Mouse (Mus musculus): ENCODE measurements around the gene Hc. TPM values are rescaled to one million over a fixed set of nuclear protein-coding genes. Genes with fewer than 3 reads are reported as not detected.

Gene Hc
- 106 and 168 TPM in 2 replicates for polyA plus RNA-seq (2012; rRNA removed)

- DNase-seq, result no peak
- peak within 1 kb of the TSS; percentile 53 for H3K4me3 ChIP-seq (replicated peaks; ENCODE audit: extremely low read depth, low read depth, low read length)
- TF ChIP-seq CTCF (IDR thresholded peaks at IDR 0.05; ENCODE audit: insufficient read depth, low read length) (no peak), POLR2A (IDR thresholded peaks at IDR 0.05; ENCODE audit: borderline replicate concordance, extremely low read depth, low read depth, low read length) (no peak)
- WGBS, result 52% methylated on average over 5 of the region's 5 CpGs
- H3K4me1 ChIP-seq (ENCODE audit: control insufficient read depth, insufficient read depth, low read length), result no peaks in the 10 kb centered on the region
Measured at GRCm38 (mm10) chr2:35061338-35061737, at the start of gene Hc. Gene Hc (minus strand): TSS chr2:35061438.

GRCm38 (mm10) chr2:35110521-35110920 is 49.3 kb upstream of the Hc start:
- 35% methylated on average over 2 of the region's 2 CpGs for WGBS
- DNase-seq, result no peak
- TF ChIP-seq CTCF (IDR thresholded peaks at IDR 0.05; ENCODE audit: insufficient read depth, low read length) (no peak), POLR2A (IDR thresholded peaks at IDR 0.05; ENCODE audit: borderline replicate concordance, extremely low read depth, low read depth, low read length) (no peak)
- H3K4me3 ChIP-seq (replicated peaks; ENCODE audit: extremely low read depth, low read depth, low read length), result no peak overlapping the region
- peaks cover 3% of the 10 kb centered on the region for H3K4me1 ChIP-seq (ENCODE audit: control insufficient read depth, insufficient read depth, low read length)

GRCm38 (mm10) chr2:35109924-35110304 is 48.7 kb upstream of the Hc start:
- no peak for DNase-seq
- WGBS, result 2% methylated on average over 13 of the region's 13 CpGs
- TF ChIP-seq POLR2A (IDR thresholded peaks at IDR 0.05; ENCODE audit: borderline replicate concordance, extremely low read depth, low read depth, low read length), result no peak
- no peak for TF ChIP-seq CTCF (IDR thresholded peaks at IDR 0.05; ENCODE audit: insufficient read depth, low read length)
- Histone ChIP-seq H3K4me3 (replicated peaks; ENCODE audit: extremely low read depth, low read depth, low read length) (peak overlapping the region; percentile 95), H3K4me1 (ENCODE audit: control insufficient read depth, insufficient read depth, low read length) (peaks cover 3% of the 10 kb centered on the region)

- Histone ChIP-seq H3K4me1 (ENCODE audit: control insufficient read depth, insufficient read depth, low read length) (peaks cover 3% of the 10 kb centered on the region), H3K4me3 (replicated peaks; ENCODE audit: extremely low read depth, low read depth, low read length) (peak within 1 kb of the TSS; percentile 95)
- DNase-seq, result peak; percentile 98
- WGBS, result under 1% methylated on average over 61 of the region's 62 CpGs
- no peak for TF ChIP-seq CTCF (IDR thresholded peaks at IDR 0.05; ENCODE audit: insufficient read depth, low read length)
- TF ChIP-seq POLR2A (IDR thresholded peaks at IDR 0.05; ENCODE audit: borderline replicate concordance, extremely low read depth, low read depth, low read length), result peak; percentile 65; the same call in 1 of the 2 replicates
Measured at GRCm38 (mm10) chr2:35109141-35109923, 48.1 kb upstream of the Hc start, which contains the start of gene Cntrl. Gene Cntrl (plus strand): TSS chr2:35109492.

- TF ChIP-seq POLR2A (IDR thresholded peaks at IDR 0.05; ENCODE audit: borderline replicate concordance, extremely low read depth, low read depth, low read length) (no peak), CTCF (IDR thresholded peaks at IDR 0.05; ENCODE audit: insufficient read depth, low read length) (peak; percentile 47)
- H3K4me1 ChIP-seq (ENCODE audit: control insufficient read depth, insufficient read depth, low read length), result peaks cover 3% of the 10 kb centered on the region
- no peak for DNase-seq
- 28% methylated on average over 3 of the region's 3 CpGs for WGBS
- H3K4me3 ChIP-seq (replicated peaks; ENCODE audit: extremely low read depth, low read depth, low read length), result peak overlapping the region; percentile 95
Measured at GRCm38 (mm10) chr2:35108712-35109111, 47.5 kb upstream of the Hc start.

GRCm38 (mm10) chr2:35107984-35108635 is 46.9 kb upstream of the Hc start:
- 41% methylated on average over 5 of the region's 5 CpGs for WGBS

GRCm38 (mm10) chr2:35104843-35105242 is 43.6 kb upstream of the Hc start:
- TF ChIP-seq POLR2A (IDR thresholded peaks at IDR 0.05; ENCODE audit: borderline replicate concordance, extremely low read depth, low read depth, low read length) (no peak), CTCF (IDR thresholded peaks at IDR 0.05; ENCODE audit: insufficient read depth, low read length) (no peak)
- no peak for DNase-seq
- Histone ChIP-seq H3K4me3 (replicated peaks; ENCODE audit: extremely low read depth, low read depth, low read length) (no peak overlapping the region), H3K4me1 (ENCODE audit: control insufficient read depth, insufficient read depth, low read length) (peaks cover 3% of the 10 kb centered on the region)
- WGBS, result 66% methylated on average over 3 of the region's 3 CpGs

More at GRCm38 (mm10) chr2:35107984-35108635, 46.9 kb upstream of the Hc start:
- TF ChIP-seq CTCF (IDR thresholded peaks at IDR 0.05; ENCODE audit: insufficient read depth, low read length) (peak; percentile 31; the same call in 1 of the 2 replicates), POLR2A (IDR thresholded peaks at IDR 0.05; ENCODE audit: borderline replicate concordance, extremely low read depth, low read depth, low read length) (no peak)
- Histone ChIP-seq H3K4me1 (ENCODE audit: control insufficient read depth, insufficient read depth, low read length) (peaks cover 3% of the 10 kb centered on the region), H3K4me3 (replicated peaks; ENCODE audit: extremely low read depth, low read depth, low read length) (no peak overlapping the region)
- peak; percentile 13 for DNase-seq

GRCm38 (mm10) chr2:35103558-35103957 is 42.3 kb upstream of the Hc start:
- Histone ChIP-seq H3K4me3 (replicated peaks; ENCODE audit: extremely low read depth, low read depth, low read length) (no peak overlapping the region), H3K4me1 (ENCODE audit: control insufficient read depth, insufficient read depth, low read length) (no peaks in the 10 kb centered on the region; the same call in 1 of the 2 replicates)
- WGBS, result 54% methylated on average over 5 of the region's 5 CpGs
- TF ChIP-seq CTCF (IDR thresholded peaks at IDR 0.05; ENCODE audit: insufficient read depth, low read length) (no peak), POLR2A (IDR thresholded peaks at IDR 0.05; ENCODE audit: borderline replicate concordance, extremely low read depth, low read depth, low read length) (no peak)
- DNase-seq, result no peak

GRCm38 (mm10) chr2:35102777-35103176 is 41.5 kb upstream of the Hc start:
- no peaks in the 10 kb centered on the region; the same call in 1 of the 2 replicates for H3K4me1 ChIP-seq (ENCODE audit: control insufficient read depth, insufficient read depth, low read length)
- no peak for DNase-seq
- TF ChIP-seq CTCF (IDR thresholded peaks at IDR 0.05; ENCODE audit: insufficient read depth, low read length) (no peak), POLR2A (IDR thresholded peaks at IDR 0.05; ENCODE audit: borderline replicate concordance, extremely low read depth, low read depth, low read length) (no peak)
- H3K4me3 ChIP-seq (replicated peaks; ENCODE audit: extremely low read depth, low read depth, low read length), result no peak overlapping the region
